Mouse (Mus musculus) liver, adult (tissue): ENCODE results near the gene Atp5f1.

Experiments used
- GATA4 ChIP-seq: IDR thresholded peaks from 2 replicates; pipeline ENCODE4 v1.6.1; 2014; ENCODE audit warnings: mild to moderate bottlenecking, low read length; ENCODE audit not compliant: insufficient replicate concordance

The Atp5f1 gene

DNA sequence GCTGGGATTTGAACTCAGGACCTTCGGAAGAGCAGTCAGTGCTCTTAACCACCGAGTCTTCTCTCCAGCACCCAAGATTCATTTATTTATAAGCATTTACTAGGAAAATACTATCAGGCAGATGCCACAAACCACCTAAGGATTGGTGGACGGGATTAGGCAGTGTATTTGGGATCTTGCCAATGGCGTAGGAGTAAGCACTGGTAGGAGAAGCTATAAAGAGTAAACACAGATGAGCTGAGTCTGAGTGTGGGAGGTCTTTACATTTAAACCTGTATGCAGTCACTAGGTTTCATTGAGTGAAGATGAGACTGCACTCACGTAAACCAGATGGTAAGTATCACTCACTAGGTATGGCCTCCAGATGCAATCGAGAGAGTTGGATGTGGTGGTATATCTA is 26.0 kb downstream of the Atp5f1 start:
- TF ChIP-seq GATA4 = no peak

DNA sequence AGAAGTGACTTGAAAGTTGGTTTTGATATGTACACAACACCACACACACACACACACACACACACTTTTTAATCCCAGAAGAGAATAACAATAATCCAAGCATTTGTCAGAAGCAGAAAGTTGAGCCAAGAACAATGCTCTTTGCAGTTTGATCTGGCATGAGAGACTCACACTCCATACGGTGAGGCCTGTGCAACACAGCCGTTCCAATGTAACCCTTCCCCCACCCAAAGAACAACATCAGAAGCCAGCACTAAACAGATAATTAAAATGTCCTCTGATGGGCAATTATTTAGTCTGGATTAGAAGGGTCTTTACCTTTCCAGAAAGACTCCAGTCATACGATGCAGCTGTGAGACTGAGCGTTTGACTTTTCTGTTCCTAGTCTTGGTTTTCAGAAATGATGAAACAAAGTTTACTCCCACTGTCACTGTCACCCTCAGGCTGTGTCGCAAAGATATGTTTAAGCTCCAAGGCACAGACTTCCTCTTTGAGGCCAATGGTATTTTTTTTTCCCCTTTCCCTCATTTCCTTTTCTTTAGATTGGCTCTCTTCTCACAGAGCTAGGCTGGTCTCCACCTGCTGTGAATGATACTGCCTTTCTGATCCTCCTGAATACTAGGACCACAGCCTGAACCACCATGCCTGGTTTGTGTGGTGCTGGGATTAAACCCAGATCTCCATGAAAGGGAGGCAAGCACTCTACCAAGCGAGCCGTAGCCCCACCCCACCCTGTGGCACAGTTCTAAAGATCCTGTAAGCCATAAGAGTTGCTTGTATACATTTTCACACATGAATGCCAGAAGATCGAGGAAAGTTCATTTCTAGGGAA is 27.4 kb downstream of the Atp5f1 start, which contains the start of gene I830077J02Rik:
Gene I830077J02Rik, minus strand, starts transcription at position 425 of the 832 bp plus-strand sequence.
- TF ChIP-seq GATA4 = no peak

DNA sequence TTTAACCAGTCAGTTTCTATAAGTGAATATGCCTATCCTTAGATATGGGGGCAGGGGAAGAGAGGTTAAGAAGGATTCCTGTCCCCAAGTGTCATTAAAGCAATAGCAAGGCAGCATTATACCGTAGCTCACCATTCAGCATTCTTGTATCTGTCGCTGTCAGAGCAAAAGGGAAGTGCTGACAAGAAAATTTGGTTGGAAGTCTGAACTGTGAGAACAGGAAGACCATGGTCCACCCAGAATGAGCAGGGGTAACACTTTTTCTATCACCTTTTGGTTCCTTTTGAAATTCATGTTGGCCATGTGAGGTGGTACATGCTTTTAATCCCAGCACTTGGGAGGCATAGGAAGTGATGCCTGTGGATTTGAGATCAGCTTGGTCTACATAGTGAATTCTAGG is 28.8 kb downstream of the Atp5f1 start:
- no peak for TF ChIP-seq GATA4

DNA sequence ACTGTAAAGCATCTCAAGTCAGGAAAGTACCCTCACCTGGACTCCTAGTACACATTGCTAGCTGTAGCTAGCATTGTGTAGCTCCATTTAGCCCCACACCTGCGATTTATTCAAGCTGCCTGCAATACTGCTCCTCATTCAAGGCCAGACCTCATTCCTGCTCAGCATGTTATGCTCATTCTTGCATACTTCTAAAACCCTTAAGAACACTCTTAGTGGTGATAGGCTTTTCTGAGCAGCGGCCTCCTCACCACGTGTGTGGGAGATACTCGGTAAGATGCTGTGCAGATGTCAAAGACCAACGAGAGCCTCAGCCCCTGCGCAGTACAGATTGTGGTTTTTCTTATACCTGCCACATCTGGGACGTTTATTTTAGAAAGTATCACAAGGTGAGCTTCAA is 30.1 kb downstream of the Atp5f1 start:
- TF ChIP-seq GATA4 = no peak

DNA sequence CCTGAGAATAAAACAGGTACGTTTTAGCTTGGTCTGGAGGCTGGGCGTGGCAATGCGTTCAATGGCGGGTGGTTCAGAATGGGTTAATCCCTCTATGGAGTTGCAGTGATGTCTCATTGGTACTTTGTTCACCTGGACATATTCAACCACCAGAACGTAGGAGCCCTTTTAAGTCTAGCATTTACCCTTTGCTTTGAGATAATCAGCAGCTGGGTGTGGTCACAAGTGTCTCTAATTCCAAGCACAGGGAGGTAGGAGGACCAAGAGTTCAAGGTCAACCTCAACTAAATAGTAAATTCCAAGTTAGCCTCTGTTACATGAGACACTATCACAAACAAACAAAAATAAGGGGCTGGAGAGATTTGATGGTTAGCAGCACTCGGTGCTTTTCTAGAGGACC is 31.1 kb downstream of the Atp5f1 start:
- TF ChIP-seq GATA4 = no peak

DNA sequence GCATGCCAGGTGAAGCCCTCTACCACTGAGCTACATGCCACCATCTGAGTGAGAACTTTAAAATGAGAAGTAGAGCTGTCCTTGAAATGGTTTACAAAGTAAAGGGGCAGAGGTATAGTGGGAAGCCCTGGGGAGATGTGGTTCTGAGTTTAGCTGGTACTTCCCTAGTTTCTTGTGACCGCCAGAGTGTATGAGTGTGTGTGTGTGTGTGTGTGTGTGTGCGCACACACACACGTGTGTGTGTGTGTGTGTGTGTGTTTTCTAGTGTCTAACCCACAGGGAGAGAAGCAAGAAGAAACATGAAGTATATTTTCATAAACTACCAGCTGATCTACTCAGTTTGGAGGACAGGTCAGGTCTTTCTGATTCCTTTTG is 31.7 kb downstream of the Atp5f1 start:
- no peak for TF ChIP-seq GATA4

DNA sequence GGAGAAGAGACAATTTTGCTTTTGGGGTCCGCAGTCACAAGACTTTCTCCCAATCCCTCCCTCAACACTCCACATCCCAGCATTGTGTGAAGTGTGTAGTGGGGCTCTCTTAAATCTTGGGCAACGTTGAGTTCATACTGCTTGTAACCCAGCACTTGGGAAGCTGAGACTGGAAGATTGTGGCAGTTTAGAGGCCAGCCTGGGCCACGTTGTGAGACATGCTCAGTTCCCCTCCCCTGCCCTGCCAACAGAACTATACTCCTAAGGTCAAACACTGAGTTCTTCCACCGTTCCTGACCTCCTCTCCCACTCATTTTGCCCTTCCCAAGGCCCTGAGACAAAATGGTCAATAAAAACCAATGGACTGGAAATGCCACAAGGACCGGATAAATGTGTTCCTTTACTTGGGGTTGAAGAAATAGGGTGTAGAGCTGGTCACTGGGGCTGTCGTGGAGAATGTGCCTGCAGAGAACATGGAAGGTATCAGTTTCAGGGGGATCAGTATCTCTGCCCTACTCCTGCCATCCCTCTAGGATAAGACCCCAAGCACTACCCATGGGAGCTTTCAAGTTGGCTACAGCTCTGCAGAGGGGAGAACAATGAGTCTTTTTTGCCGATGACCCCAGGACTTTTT is 32.2 kb downstream of the Atp5f1 start:
- no peak for TF ChIP-seq GATA4

DNA sequence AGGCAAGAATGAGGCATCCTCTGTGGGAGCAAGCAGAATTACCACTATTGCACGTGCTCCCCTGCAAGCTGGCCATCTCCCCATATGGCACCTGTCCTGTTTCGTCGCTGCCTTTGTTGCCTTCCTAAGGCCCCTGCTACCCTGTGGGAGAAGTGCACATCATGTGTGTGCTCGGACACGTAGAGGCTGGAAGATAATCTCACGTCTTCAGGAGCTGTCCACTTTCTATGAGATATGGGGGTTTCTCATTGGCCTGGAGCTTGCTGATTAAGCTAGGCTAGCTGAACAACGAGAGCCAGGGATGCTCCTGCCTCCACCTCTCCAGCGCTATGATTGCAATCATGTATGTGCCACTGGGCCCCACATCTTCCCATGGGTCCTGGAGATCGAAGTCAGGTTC is 35.3 kb downstream of the Atp5f1 start:
- TF ChIP-seq GATA4 = no peak

DNA sequence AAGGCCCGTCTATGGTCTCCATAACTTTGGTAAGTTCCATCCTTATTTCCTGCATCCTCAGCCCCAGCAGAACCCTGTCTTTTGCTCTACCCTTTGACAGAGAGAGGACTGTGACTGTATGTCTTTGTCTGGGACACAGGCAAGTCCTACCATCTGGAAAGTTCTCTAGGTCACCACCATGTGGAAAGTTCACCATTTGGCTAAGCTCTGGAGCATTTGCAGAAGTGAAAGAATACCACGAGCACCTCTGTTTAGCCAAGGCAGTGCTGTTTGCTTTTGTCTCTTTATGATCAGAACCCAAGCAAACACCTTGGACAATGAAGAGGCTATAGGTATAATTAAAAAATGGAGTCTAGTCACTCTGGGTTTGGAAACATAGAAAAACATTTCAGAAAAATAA is 37.9 kb downstream of the Atp5f1 start:
- no peak for TF ChIP-seq GATA4

DNA sequence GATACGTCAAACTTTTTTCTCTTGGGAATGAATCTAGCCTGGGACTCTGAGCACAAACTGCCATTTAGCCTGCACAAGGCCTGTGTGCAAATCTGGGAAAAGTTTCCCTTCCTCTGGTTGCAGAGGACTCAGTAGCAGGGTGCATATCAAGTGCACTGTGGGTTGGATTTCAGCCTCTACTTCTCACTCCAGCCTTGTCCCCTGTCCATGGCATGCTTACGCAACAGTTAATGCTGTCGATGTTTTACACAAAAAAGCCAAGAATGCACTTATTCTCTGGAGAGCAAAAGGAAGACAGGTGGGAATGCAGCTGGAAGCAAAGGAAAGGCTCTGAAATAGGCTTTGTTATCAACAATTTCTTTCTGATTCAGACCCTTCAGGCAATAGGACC is 41.5 kb downstream of the Atp5f1 start:
- TF ChIP-seq GATA4 = no peak

DNA sequence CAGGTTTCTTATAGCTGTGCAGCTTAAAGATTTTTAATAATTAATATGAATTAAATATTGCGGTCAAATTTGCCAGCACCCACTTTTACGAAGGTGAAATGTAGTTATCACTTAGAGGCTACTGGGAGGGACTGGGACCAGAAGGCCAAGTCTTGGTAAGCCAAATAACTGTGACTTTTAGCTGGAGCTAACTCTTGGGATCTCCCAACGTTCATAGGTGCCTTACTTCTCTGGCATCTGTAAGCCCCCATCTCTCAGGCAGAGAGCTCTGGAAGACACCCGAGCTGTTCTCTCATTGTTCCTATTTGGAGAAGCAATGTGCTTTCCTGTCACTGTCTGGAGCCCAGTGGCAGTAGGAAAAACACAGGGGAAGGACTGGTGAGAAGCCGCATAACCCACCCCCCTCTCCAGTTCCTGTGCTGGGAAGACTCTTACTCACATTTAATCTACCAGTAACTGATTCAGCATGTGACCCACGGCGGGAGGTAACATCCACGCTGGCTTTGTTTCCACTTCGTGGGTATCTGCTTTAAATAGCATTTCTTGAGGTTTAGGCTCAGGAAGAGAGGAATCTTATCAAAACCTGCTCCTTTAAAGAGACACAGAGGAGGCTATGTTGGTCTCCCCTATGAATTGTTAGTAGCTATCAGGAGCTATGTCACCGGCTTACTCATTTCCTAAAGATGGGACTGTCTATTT is 42.1 kb downstream of the Atp5f1 start:
- TF ChIP-seq GATA4 = no peak

DNA sequence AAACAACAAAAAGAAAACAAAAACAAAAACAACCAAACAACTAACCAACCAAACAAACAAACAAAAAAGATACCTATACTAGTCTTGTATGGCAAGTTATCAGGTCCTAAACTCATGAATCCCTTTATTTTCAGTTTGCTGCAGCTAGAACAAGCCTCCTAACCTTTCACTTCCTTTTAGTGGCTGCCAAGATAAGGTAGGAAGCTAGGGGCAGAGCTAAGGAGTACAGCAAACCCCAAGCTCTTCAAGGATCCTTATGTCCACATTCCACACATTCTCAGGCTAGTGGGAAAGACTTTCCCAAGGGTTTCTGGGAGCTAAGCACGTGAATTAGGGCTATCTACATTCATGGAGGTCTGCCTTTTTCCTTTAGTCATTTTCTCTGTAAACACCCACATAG is 44.6 kb downstream of the Atp5f1 start:
- TF ChIP-seq GATA4 = no peak

DNA sequence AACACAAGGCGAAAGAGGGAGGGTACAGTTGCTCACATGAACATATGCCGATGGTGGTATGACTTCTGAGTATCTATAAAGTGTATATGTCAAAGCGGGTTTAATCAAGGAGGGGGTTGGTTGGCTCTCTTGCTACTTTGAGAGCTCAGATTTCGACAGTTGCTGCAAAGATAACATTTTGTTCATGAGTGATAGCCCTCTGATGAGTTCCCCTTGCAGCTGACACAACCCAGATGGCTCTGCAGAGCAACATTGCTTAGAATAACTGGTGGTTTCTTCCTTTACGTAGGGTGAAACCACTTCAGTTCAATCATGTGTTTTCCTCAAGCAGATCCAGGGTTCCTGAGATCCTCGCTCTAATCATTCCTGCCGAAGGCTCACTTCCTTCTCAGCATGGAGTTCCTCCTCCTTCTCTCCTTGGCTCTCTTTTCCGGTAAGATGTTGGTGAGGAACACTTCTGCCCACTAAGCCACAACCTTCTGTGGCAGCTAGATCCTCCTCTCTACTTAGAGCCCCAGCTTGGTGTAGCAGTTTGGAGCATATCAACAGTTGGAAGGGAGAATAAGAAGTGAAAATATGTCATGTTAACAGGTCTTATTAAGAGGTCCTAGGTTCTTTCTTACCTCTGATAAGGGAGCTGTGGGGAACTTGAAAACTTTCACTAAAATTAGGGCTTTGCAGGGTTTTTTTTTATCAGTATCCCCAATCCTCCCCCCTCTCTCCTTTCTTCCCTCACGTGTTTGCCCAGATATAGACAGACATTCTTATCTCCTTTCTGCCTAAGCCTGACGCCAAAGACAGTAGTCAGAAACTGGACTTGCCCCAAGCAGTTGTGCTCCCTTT is 45.8 kb downstream of the Atp5f1 start:
- TF ChIP-seq GATA4 = no peak

DNA sequence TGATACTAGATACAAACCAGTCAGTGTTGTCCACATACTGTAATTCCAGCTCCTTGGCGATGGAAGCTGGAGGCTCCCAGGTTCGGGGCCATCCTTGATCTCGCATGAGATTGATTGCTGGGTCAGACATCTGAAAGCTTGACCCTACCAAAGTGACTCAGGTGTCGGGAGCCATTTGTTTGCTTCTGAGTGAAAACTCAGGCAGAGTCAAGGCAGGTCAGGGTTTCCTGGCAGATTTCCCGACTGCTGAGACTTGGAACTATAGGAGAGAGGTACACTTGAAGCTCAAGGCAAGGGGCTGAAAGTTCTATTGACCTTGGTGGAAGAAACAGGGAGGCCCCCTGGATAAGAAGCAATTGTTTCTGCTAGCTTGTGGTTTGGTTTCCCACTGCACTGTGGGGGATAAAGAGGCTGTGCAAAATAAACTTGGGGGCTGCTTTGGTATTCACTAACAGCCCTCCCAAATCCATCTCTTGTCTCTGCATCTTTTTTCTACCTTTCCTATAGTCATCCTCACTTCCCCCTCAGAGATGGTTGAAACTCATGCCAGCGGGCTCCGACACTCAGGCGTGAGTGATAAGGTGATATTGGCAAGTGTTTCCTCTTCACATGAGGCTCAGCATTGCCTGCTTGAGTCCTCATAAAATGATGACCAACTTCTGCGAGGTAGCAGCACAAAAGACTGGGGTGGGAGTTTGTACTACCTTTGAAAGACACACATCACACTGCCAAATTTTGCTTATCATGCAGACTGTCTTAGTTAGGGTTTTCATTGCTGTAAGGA is 47.6 kb downstream of the Atp5f1 start:
- no peak for TF ChIP-seq GATA4
